Mouse (Mus musculus) spleen, adult 2 months (tissue): ENCODE measurements around the gene Drd5. TPM values are rescaled to one million over a fixed set of nuclear protein-coding genes. Genes with fewer than 3 reads are reported as not detected.

Source experiments
- DNase-seq, 2 experiments: peaks; one replicate each; pipeline versions ENCODE4 v3.0.0 to v3.0.0-alpha.2; 2012 to 2021; ENCODE audit warnings: low spot score in 2 of 2, low read depth in 1 of 2
- H3K27ac ChIP-seq: fragments of 200-500 bp; 2 replicates; pipeline ENCODE4 v1.5.1; 2012; ENCODE audit warnings: low read length, inconsistent platforms; ENCODE audit not compliant: insufficient read depth
- H3K27me3 ChIP-seq: fragments of 200-500 bp; 2 replicates; pipeline ENCODE4 v1.6.1; 2012; ENCODE audit warnings: mild to moderate bottlenecking, moderate library complexity, low read length, inconsistent platforms; ENCODE audit not compliant: control insufficient read depth, insufficient read depth
- H3K36me3 ChIP-seq: fragments of 200-500 bp; 2 replicates; pipeline ENCODE4 v1.6.1; 2012; ENCODE audit warnings: mild to moderate bottlenecking, low read length, inconsistent platforms; ENCODE audit not compliant: control insufficient read depth, insufficient read depth
- H3K4me1 ChIP-seq: fragments of 200-500 bp; 2 replicates; pipeline ENCODE4 v1.6.1; 2011; ENCODE audit warnings: inconsistent platforms; ENCODE audit not compliant: control insufficient read depth, insufficient read depth, insufficient read length
- H3K4me3 ChIP-seq: fragments of 200-500 bp; 2 replicates; pipeline ENCODE4 v1.5.1; 2011; ENCODE audit warnings: mild to moderate bottlenecking, inconsistent platforms; ENCODE audit not compliant: insufficient read depth, insufficient read length; ENCODE audit errors: extremely low read depth
- CTCF ChIP-seq: fragments of 200-500 bp; IDR thresholded peaks from 2 replicates; pipeline ENCODE4 v1.5.1; 2011; ENCODE audit warnings: mild to moderate bottlenecking, inconsistent platforms; ENCODE audit not compliant: insufficient read depth, insufficient read length, insufficient replicate concordance; ENCODE audit errors: extremely low read depth
- POLR2A ChIP-seq: fragments of 200-500 bp; IDR thresholded peaks from 2 replicates; pipeline ENCODE4 v1.6.1; 2011; ENCODE audit warnings: low read depth, low read length, inconsistent platforms
- WGBS: fragments of 180-500 bp; shearing (Covaris S2); methylation state at CpG from one replicate; pipeline ENCODE4 v1.1.7; 2018; 5-methylcytosine and 5-hydroxymethylcytosine counted together
- polyA plus RNA-seq: library from polyadenylated mRNA; depleted of rRNA; stranded (reverse); fragments of >200 nt; gene quantifications from 2 replicates; pipeline ENCODE4 v1.2.3, GENCODE M21; 2012

Gene Drd5
- polyA plus RNA-seq, 1 experiment, result 0.98 TPM

DNA sequence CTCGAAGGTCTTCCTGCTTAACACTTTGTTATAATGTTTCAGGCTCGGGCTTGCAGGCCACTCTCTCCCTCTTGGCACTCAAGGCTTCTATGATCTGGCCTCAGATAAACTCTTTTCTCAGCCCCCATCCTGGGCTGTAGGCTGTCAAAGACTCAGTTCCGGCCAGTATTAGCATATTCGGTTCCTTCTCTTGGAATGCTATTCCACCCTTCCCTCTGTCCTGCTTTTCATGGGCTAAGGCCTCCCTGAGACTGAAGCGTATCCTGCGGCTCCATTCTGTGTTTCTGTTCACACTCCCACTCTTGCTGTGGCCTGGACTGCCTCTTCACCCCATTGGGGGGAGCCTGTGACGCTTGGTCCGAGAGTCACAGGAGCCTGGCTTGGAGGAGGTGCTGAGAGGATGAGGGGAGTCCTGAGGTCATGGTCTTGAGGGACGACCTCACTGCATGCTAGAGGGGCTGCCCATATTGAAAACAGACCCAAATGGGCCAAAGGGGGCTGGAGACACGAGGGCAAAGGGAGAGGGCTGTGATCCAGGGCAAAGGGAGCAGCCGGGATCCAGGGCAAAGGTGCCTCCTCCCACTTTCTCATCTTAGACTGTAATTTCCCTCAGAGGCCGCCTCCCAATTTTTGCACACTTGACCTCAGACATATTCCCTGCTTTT, 41.1 kb upstream of the Drd5 start:
- Histone ChIP-seq H3K4me3 (no peak overlapping the region), H3K4me1 (no peaks in the 10 kb centered on the region), H3K36me3 (no peaks in the 10 kb centered on the region), H3K27me3 (peaks cover 10% of the 10 kb centered on the region), H3K27ac (no peak overlapping the region)
- TF ChIP-seq CTCF, result no peak
- no peak for TF ChIP-seq POLR2A
- DNase-seq, result no peak
- WGBS, result 30% methylated on average over 12 of the region's 12 CpGs

DNA sequence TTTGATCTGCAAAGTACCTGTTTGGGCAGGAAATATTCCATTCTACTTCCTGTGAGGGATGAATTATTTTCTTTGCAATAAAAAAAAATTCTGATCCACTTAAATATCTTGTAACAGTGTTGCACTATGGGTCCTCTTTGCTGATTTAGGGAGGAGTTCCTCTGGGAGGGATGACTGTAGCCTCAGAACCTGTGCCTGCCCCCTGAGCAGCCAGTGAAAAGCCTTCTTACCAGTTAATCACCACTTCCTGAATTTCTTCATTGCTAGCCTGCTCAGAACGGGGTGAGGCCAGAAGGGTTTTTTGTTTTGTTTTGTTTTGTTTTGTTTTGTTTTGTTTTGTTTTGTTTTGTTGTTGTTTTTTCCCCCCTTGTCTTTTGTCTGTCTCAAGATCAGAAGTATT, 39.1 kb upstream of the Drd5 start:
- Histone ChIP-seq H3K4me1 (no peaks in the 10 kb centered on the region), H3K27ac (no peak overlapping the region), H3K4me3 (no peak overlapping the region), H3K27me3 (peaks cover 10% of the 10 kb centered on the region), H3K36me3 (no peaks in the 10 kb centered on the region)
- DNase-seq, result no peak
- WGBS, result 0% methylated on average over 1 of the region's 1 CpGs
- TF ChIP-seq POLR2A (no peak), CTCF (no peak)

DNA sequence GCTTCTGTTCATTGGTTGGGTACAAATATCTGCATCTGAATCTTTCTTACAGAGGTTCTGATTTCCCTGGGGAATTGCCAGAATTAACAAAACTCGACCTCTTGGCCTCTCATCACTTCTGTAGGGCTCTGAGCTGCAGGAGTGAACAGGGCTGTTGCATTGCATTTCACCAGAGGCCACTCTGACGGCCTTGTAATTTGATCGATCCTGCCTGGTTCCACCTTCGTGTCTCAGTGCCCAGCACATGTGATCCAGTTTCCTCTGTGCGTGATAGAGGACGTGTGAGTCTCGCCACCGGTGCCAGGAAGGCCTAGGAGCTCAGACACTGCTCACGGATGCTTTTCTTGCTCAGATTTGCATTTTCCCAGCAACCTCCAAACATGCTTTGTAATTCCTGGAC, 33.4 kb upstream of the Drd5 start:
- no peak for TF ChIP-seq POLR2A
- TF ChIP-seq CTCF, result no peak
- 77% methylated on average over 9 of the region's 9 CpGs for WGBS
- Histone ChIP-seq H3K4me3 (no peak overlapping the region), H3K4me1 (no peaks in the 10 kb centered on the region), H3K27me3 (no peaks in the 10 kb centered on the region), H3K27ac (no peak overlapping the region), H3K36me3 (no peaks in the 10 kb centered on the region)
- DNase-seq, result no peak

DNA sequence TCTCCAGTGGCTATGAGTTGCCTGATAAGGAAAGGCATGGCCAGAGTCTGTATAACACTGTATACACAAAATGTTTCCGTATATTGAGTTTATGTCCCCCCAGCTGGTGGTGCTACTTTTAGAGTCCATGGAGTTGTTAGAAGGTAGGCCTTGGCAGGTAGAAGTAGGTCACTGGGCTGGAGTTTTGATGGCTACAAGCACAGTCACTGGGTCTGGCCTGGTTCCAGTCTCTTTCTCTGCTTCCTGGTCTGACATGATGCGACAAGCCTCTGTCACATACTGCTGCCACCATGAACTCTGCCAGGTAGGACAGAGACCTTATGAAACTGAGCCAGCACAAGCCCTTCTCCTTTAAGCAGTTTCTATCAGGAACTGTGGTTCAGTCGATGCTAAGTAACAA, 30.7 kb upstream of the Drd5 start:
- H3K27me3 ChIP-seq, result no peaks in the 10 kb centered on the region
- H3K4me3 ChIP-seq, result no peak overlapping the region
- no peaks in the 10 kb centered on the region for H3K4me1 ChIP-seq
- H3K36me3 ChIP-seq, result no peaks in the 10 kb centered on the region
- TF ChIP-seq CTCF, result no peak
- WGBS, result 83% methylated on average over 3 of the region's 3 CpGs
- no peak for DNase-seq
- H3K27ac ChIP-seq, result no peak overlapping the region

DNA sequence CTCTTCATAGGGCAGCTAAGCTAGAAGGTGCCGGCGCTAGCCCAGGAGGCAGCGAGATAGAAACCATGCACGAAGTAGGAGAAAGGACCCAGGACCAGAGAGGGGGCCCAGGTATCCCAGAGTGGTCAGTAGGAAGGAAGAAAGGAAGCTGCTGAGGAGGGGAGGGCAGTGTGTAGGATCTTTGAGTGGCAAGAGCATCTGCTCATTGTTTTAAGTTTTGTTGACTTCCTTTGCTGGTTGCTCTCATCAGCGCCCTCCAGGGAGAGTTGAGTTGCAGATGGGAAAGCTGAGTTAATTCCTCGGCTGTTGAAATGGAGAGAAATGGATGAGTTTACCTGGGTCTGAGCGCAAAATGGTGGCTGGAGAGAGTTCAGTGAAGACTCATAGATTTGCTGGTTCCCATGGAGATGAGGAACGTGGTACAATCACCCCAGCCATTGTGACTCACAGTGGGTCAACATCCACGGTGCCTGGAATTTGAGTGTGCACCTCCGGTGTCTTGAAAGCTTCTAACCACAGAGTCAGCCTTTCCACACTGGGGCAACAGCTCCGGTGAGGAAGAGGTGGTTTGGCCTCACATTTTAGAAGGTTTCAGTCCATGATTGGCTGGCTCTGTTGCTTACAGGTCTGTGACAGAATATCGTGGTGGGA, 17.3 kb upstream of the Drd5 start:
- H3K27me3 ChIP-seq, result no peaks in the 10 kb centered on the region
- 87% methylated on average over 12 of the region's 12 CpGs for WGBS
- no peak overlapping the region for H3K4me3 ChIP-seq
- H3K27ac ChIP-seq, result no peak overlapping the region
- TF ChIP-seq CTCF (no peak), POLR2A (no peak)
- no peaks in the 10 kb centered on the region for H3K36me3 ChIP-seq
- DNase-seq, result no peak
- H3K4me1 ChIP-seq, result no peaks in the 10 kb centered on the region

DNA sequence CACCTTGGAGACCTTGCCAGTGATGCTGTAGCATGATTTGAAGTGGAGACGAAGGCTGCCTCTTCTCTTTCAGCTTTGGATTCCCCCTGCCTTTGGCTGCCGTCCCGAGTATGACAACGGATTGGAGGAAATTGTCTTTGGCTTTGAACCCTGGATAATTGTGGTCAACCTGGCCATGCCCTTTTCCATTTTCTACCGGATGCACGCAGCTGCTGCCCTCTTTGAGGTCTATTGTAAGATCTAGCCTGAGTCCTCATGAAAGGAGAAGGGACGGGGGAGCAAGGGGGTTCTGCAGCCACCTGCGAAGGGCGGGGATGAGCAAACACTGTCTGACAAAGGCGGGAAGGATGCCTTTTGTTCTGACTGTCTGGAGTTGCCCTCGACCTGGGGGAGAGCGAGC, 16.5 kb upstream of the Drd5 start:
- H3K4me1 ChIP-seq, result no peaks in the 10 kb centered on the region
- H3K27me3 ChIP-seq, result no peaks in the 10 kb centered on the region
- TF ChIP-seq POLR2A (no peak), CTCF (no peak)
- 63% methylated on average over 12 of the region's 12 CpGs for WGBS
- H3K4me3 ChIP-seq, result no peak overlapping the region
- H3K36me3 ChIP-seq, result no peaks in the 10 kb centered on the region
- no peak for DNase-seq
- H3K27ac ChIP-seq, result no peak overlapping the region

DNA sequence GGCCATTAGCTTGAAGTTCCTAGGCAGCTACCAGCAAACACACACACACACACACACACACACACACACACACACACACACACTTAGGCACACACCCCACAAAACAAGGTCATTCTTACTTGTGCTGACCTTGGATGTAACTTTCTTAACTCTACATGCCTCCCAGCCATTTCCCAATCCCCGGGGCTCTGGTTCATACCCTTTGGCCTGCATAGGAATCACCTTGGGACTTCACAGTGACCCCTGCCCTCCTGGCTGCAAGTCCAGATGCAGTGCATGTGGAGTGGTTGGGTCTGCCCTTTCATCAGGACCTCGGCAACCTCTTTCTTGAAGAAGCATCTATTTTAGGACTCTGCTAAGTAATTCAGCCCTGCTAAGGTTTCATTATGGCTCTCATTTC, 13.9 kb upstream of the Drd5 start:
- DNase-seq, result no peak
- H3K27ac ChIP-seq, result no peak overlapping the region
- H3K4me3 ChIP-seq, result no peak overlapping the region
- H3K27me3 ChIP-seq, result no peaks in the 10 kb centered on the region
- H3K36me3 ChIP-seq, result no peaks in the 10 kb centered on the region
- no peak for TF ChIP-seq POLR2A
- no peak for TF ChIP-seq CTCF
- H3K4me1 ChIP-seq, result no peaks in the 10 kb centered on the region
- WGBS, result 81% methylated on average over 2 of the region's 2 CpGs
